Mouse (Mus musculus) gastrocnemius, postnatal 14 days (tissue): ENCODE data around the gene Mob3b. TPM values are rescaled to one million over a fixed set of nuclear protein-coding genes. Genes with fewer than 3 reads are reported as not detected.

ENCODE experiments used
- DNase-seq: peaks from one replicate; pipeline ENCODE4 v3.0.0; 2021; ENCODE audit warnings: mixed read lengths
- intact Hi-C: fragments of 180-260 bp; cut with DNase I; formaldehyde crosslinking; loops from one replicate; pipeline ENCODE4 v1.15.1; 2025; ENCODE audit warnings: low total_unique reads
- total RNA-seq, 2 experiments: library from RNA; stranded (reverse); gene quantifications; 2 replicates each; pipeline ENCODE4 v1.2.3; 2021

The Mob3b gene
- total RNA-seq, 2 experiments from 2014 or later = 0.89 to 2.5 TPM

- no peak for DNase-seq
- intact Hi-C loops = no loop called here
Observed at GRCm38 (mm10) chr4:35120159-35120558, 37.1 kb downstream of the Mob3b start.

- intact Hi-C loops = no loop called here
- DNase-seq = no peak
Observed at GRCm38 (mm10) chr4:35118851-35119250, 38.4 kb downstream of the Mob3b start.

- no peak for DNase-seq
- intact Hi-C loops = no loop called here
Observed at GRCm38 (mm10) chr4:35117144-35117543, 40.1 kb downstream of the Mob3b start.

- intact Hi-C loops = no loop called here
- DNase-seq = no peak
Observed at GRCm38 (mm10) chr4:35115933-35116332, 41.4 kb downstream of the Mob3b start.

GRCm38 (mm10) chr4:35114950-35115349 lies 42.3 kb downstream of the Mob3b start:
- no peak for DNase-seq
- intact Hi-C loops = no loop called here

- DNase-seq = no peak
- intact Hi-C loops = no loop called here
Observed at GRCm38 (mm10) chr4:35113516-35114248, 43.6 kb downstream of the Mob3b start.

GRCm38 (mm10) chr4:35112452-35112851 lies 44.8 kb downstream of the Mob3b start:
- no peak for DNase-seq
- intact Hi-C loops = no loop called here

GRCm38 (mm10) chr4:35105115-35105773 lies 52.0 kb downstream of the Mob3b start:
- intact Hi-C loops = no loop called here

GRCm38 (mm10) chr4:35101201-35101600 lies 56.1 kb downstream of the Mob3b start:
- intact Hi-C loops = no loop called here
- DNase-seq = no peak

More at GRCm38 (mm10) chr4:35105115-35105773, 52.0 kb downstream of the Mob3b start:
- DNase-seq = no peak

GRCm38 (mm10) chr4:35099865-35100780 lies 57.2 kb downstream of the Mob3b start:
- intact Hi-C loops = no loop called here
- DNase-seq = peak; percentile 86

GRCm38 (mm10) chr4:35099210-35099864 lies 57.9 kb downstream of the Mob3b start:
- intact Hi-C loops = no loop called here

GRCm38 (mm10) chr4:35098552-35098951 lies 58.7 kb downstream of the Mob3b start:
- intact Hi-C loops = no loop called here
- no peak for DNase-seq

More at GRCm38 (mm10) chr4:35099210-35099864, 57.9 kb downstream of the Mob3b start:
- DNase-seq = no peak

GRCm38 (mm10) chr4:35096226-35097175 lies 60.8 kb downstream of the Mob3b start:
- intact Hi-C loops = no loop called here
- no peak for DNase-seq

GRCm38 (mm10) chr4:35092457-35092856 lies 64.8 kb downstream of the Mob3b start:
- DNase-seq = no peak
- intact Hi-C loops = no loop called here

- intact Hi-C loops = no loop called here
- DNase-seq = no peak
Observed at GRCm38 (mm10) chr4:35091157-35091784, 66.0 kb downstream of the Mob3b start.

- intact Hi-C loops = no loop called here
- DNase-seq = no peak
Observed at GRCm38 (mm10) chr4:35089321-35090316, 67.7 kb downstream of the Mob3b start.
